ENCODE assay signal across 8 mouse cellular contexts in the genomic region with DNA sequence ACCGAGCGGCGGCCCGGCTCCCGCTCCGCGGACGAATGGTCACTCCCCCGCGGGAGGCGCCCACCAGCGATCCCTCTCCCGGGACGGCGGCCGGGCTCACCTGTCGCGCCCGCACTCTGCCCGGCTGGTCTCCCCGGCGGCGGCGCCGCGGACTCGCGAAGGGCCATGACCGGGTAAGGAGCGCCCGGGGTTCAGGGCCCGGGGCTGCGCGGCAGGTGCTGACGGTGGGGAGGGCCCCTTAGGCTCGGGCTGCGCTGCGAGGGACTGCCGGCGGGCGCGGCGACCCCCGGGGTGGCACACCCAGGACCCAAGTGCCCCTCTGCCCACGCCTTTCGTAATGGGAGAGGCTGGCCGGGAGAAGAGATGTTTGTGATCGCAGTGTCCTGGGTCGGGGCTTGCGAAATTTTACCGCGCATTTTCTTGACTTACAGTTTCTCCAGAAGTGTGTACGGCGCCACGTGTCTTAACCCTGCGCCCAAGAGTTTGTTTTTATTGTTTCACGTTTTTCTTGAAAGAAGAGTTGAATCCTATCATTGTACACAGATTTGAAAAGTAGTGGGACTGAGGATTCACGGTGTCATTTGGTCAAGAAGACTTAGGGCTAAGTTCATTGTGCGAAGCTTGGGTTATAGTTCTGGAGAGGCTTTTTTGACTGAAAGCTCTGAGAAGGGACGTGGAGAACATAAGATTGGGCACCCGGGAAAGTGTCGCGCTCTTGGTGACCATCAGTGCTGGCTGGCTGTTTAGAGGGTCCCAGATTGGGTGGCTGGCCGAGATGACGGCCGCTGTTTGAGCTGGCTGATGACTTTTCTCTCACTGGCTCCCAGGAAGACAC. TPM values are rescaled to one million over a fixed set of nuclear protein-coding genes. Genes with fewer than 3 reads are reported as not detected.
DNase-seq lines count a peak whose midpoint lies in the region; ATAC-seq lines count a peak whose summit lies in the region.

No protein-coding gene starts in this region.

- no peaks in the 10 kb centered on the region for H3K27me3 ChIP-seq in forebrain, embryonic 15.5 days
- no peaks in the 10 kb centered on the region for H3K27me3 ChIP-seq in kidney, embryonic 15.5 days

- peak overlapping the region; percentile 89 for H3K4me3 ChIP-seq in brown adipose tissue, adult 24 weeks (ENCODE audit: insufficient read depth, low read depth, low read length)
- H3K4me3 ChIP-seq in forebrain, embryonic 15.5 days: peak overlapping the region; percentile 88
- H3K4me3 ChIP-seq in kidney, embryonic 15.5 days (replicated peaks): peak overlapping the region; percentile 92

- peak overlapping the region; percentile 99 for H3K27ac ChIP-seq in brown adipose tissue, adult 24 weeks (replicated peaks; ENCODE audit: low read depth, low read length)
- H3K27ac ChIP-seq in forebrain, embryonic 15.5 days (replicated peaks): peak overlapping the region; percentile 100
- peak overlapping the region; percentile 100 for H3K27ac ChIP-seq in kidney, embryonic 15.5 days

- H3K9me3 ChIP-seq in forebrain, embryonic 15.5 days: no peaks in the 10 kb centered on the region
- no peaks in the 10 kb centered on the region for H3K9me3 ChIP-seq in kidney, embryonic 15.5 days (replicated peaks)

- H3K4me2 ChIP-seq in forebrain, embryonic 15.5 days (replicated peaks): peak overlapping the region; percentile 77
- peak overlapping the region; percentile 83 for H3K4me2 ChIP-seq in kidney, embryonic 15.5 days

- under 1% methylated on average over 58 of the region's 66 CpGs for WGBS in forebrain, embryonic 15.5 days
- under 1% methylated on average over 65 of the region's 66 CpGs for WGBS in kidney, embryonic 15.5 days

- peaks cover 5% of the 10 kb centered on the region for H3K4me1 ChIP-seq in brown adipose tissue, adult 24 weeks (ENCODE audit: control insufficient read depth, insufficient read depth, insufficient read length, low read length)
- H3K4me1 ChIP-seq in forebrain, embryonic 15.5 days: peaks cover 25% of the 10 kb centered on the region
- peaks cover 19% of the 10 kb centered on the region for H3K4me1 ChIP-seq in kidney, embryonic 15.5 days

- H3K36me3 ChIP-seq in forebrain, embryonic 15.5 days: no peaks in the 10 kb centered on the region; the same call in 1 of the 2 replicates
- H3K36me3 ChIP-seq in kidney, embryonic 15.5 days: peaks cover 7% of the 10 kb centered on the region; the same call in 1 of the 2 replicates

- H3K9ac ChIP-seq in forebrain, embryonic 15.5 days (replicated peaks): peak overlapping the region; percentile 89
- peak overlapping the region; percentile 92 for H3K9ac ChIP-seq in kidney, embryonic 15.5 days

- DNase-seq in 3134 (ENCODE audit: extremely low read depth, insufficient read length, low spot score): peak; percentile 64
- DNase-seq in 416B (ENCODE audit: low read depth): peak; percentile 62
- DNase-seq in mesoderm, embryonic 11.5 days (ENCODE audit: low read depth, low spot score): peak; percentile 11
- peak; percentile 20 for DNase-seq in thymus, postnatal 14 days
- no peak for DNase-seq in urinary bladder, adult 18-20 months (ENCODE audit: low spot score in 2 of 2)

- peak; percentile 31 for ATAC-seq in forebrain, embryonic 15.5 days (replicated peaks)
- peak; percentile 33 for ATAC-seq in kidney, embryonic 15.5 days (replicated peaks; ENCODE audit: low FRiP score)

RNA-seq across cellular contexts. Expression of a gene that starts 0.7 kb away (rescaled TPM):
- polyA plus RNA-seq in brown adipose tissue, adult 24 weeks (2012; ENCODE audit: insufficient read depth, insufficient read length, missing spikeins): 14.0 TPM in 2 replicates
- polyA plus RNA-seq in forebrain, embryonic 15.5 days (2015; fragmentation: Nextera tagmentation; extraction: Ambion mirVana): 54.6 and 60.5 TPM in 2 replicates
- 90.5 and 108 TPM in 2 replicates for polyA plus RNA-seq in kidney, embryonic 15.5 days (2015; fragmentation: Nextera tagmentation; extraction: Ambion mirVana)

Comparison
In these comparisons a context has a peak if more than half of its experiments do, and no peak if none do; other contexts are left out.
1. DNase-seq: peak in 3134 (single experiment), 416B (single experiment), mesoderm, embryonic 11.5 days (single experiment) and thymus, postnatal 14 days (single experiment); none in urinary bladder, adult 18-20 months (0 of 2).
2. Peak in every context shown above with its lines, with median percentiles within 50 percentile points of each other: H3K27ac ChIP-seq and H3K4me3 ChIP-seq.